Mouse (Mus musculus) heart, embryonic 15.5 days (tissue): ENCODE data around the gene Smyd3. TPM values are rescaled to one million over a fixed set of nuclear protein-coding genes. Genes with fewer than 3 reads are reported as not detected.
A peak's percentile ranks its signal among the peaks of the same experiment; 100 is the strongest.

Experiments
- ATAC-seq: fragments of 200-750 bp; cut with Nextera tagmentation; replicated peaks from 2 replicates; pipeline ENCODE4 v1.8.0; 2017; ENCODE audit warnings: low read depth, moderate TSS enrichment; ENCODE audit not compliant: insufficient number of reproducible peaks, insufficient read depth, low FRiP score
- H3K27ac ChIP-seq: fragments of 300-500 bp; sonication (generic); 2 replicates; pipeline ENCODE4 v1.5.1; 2015; ENCODE audit warnings: mild to moderate bottlenecking, inconsistent platforms
- H3K27me3 ChIP-seq: fragments of 300-500 bp; sonication (generic); 2 replicates; pipeline ENCODE4 v1.6.1; 2015; ENCODE audit warnings: inconsistent platforms
- H3K36me3 ChIP-seq: fragments of 300-500 bp; sonication (generic); 2 replicates; pipeline ENCODE4 v1.6.1; 2015; ENCODE audit warnings: mild to moderate bottlenecking, inconsistent platforms
- H3K4me1 ChIP-seq: fragments of 300-500 bp; sonication (generic); replicated peaks from 2 replicates; pipeline ENCODE4 v1.6.1; 2015; ENCODE audit warnings: inconsistent platforms
- H3K4me2 ChIP-seq: fragments of 300-500 bp; sonication (generic); 2 replicates; pipeline ENCODE4 v1.6.1; 2015; ENCODE audit warnings: inconsistent platforms, mild to moderate bottlenecking, moderate library complexity
- H3K4me3 ChIP-seq: fragments of 300-500 bp; sonication (generic); 2 replicates; pipeline ENCODE4 v1.5.1; 2015; ENCODE audit warnings: mild to moderate bottlenecking, inconsistent platforms
- H3K9ac ChIP-seq: fragments of 300-500 bp; sonication (generic); 2 replicates; pipeline ENCODE4 v1.6.1; 2015; ENCODE audit warnings: mild to moderate bottlenecking, inconsistent platforms
- H3K9me3 ChIP-seq: fragments of 300-500 bp; sonication (generic); replicated peaks from 2 replicates; pipeline ENCODE4 v1.6.1; 2016; ENCODE audit warnings: inconsistent platforms
- WGBS: fragments of 180-500 bp; shearing (Covaris S2); methylation state at CpG from one replicate; pipeline ENCODE4 v1.1.7; 2015; ENCODE audit warnings: mixed read lengths; 5-methylcytosine and 5-hydroxymethylcytosine counted together
- polyA plus RNA-seq: library from polyadenylated mRNA; unstranded; fragments of >200 nt; fragmentation: Nextera tagmentation; extraction: Ambion mirVana; gene quantifications from 2 replicates; pipeline ENCODE4 v1.2.1, GENCODE M21; 2015

Gene Smyd3
- polyA plus RNA-seq, 1 experiment from 2014 or later: 9.1 TPM

DNA sequence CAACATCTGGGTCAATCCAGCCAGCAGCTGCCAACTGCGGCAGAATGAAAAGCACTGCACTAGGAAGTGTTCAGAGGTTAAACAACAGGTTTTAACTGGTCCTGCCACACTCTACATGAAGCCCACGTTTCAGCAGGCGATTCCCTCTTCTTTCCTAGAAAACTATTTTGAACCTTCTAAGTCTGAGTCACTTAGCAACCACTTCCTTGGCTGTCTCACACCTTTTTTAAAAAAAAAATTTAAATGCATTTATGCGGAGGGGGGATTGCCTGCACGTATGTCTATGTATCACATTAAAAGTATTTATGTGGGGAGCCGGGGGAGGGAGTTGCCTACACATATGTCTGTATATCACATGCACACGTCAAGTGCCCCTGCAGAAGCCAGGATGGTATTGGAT is 5.9 kb downstream of the Smyd3 start:
- Histone ChIP-seq H3K9me3 (no peaks in the 10 kb centered on the region), H3K27ac (no peak overlapping the region), H3K4me3 (no peak overlapping the region), H3K36me3 (no peaks in the 10 kb centered on the region), H3K9ac (no peak overlapping the region), H3K4me2 (no peak overlapping the region), H3K4me1 (peaks cover 6% of the 10 kb centered on the region), H3K27me3 (no peaks in the 10 kb centered on the region)
- 78% methylated on average over 7 of the region's 7 CpGs for WGBS
- no peak for ATAC-seq

DNA sequence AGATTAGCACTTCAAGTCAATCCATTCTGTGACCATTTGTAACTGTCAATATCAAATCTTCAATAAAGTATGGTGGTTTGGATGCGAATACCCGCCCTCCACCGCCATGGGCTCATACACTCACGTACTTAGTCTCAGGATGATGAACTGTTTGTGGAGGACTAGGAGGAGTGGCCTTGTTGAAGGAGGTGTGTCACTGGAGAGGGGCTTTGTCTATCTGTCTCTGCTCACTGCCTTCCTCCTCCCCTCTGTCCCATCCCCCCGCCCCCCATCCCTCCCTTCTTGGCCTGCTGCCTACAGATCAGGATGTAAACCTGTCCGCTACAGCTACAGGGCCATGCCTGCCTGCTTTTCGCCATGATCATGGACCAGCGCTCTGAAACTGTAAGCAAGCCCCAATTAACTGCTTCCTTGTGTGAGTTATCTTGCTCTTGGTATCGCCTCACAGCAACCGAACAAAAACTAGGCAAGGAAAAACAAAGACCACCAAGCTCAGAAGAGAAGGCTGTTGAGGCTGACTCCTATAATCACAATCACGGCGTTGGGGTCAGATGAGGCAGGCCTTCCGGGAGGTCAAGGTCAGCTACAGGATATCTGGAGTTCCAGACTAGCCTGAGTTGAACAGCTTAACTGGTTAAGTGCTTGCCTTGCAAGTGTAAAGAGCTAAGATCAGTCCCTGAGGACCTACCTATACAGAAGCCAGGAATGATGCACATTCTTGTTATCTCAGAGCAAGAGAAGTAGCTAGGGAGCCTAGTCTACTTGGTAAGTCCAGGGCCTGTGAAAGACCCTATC is 7.1 kb downstream of the Smyd3 start:
- no peaks in the 10 kb centered on the region for H3K36me3 ChIP-seq
- ATAC-seq: no peak
- WGBS: 82% methylated on average over 13 of the region's 13 CpGs
- no peak overlapping the region for H3K4me2 ChIP-seq
- H3K9me3 ChIP-seq: no peaks in the 10 kb centered on the region
- H3K27ac ChIP-seq: no peak overlapping the region
- no peak overlapping the region for H3K4me3 ChIP-seq
- H3K4me1 ChIP-seq: no peaks in the 10 kb centered on the region
- H3K9ac ChIP-seq: no peak overlapping the region
- H3K27me3 ChIP-seq: no peaks in the 10 kb centered on the region

DNA sequence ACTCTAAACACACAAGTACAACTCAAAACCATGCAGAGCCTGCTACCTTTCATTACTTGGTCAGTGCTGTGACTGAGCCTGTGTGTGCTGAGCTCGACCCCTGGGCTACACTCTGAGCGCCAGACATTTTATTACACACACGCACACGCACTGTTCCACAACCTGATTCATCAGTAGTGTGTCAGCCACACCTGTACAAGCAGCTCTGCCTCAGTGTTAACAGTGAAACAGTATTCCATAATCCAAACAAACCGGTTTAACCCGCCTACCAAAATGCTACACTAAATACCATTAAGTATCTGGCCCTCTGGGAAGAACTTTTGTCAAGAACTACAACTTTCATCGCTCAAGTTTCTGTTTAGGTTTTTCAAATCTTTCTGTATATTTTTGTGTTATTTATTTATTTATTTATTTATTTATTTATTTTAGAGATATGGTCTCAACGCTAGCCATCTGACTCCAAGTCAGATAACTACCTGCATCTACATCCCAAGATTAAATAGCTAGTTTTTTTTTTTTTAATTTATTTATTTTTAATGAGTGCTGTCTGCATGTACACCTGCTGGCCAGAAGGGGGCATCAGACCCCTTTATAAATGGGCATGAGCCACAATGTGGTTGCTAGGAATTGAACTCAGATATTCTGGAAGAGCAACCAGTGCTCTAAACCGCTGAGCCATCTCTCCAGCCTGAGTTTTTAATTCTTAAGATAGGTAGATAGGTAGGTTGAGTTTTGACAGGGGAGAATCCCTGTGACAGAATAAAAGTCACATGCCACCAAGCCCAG is 11.1 kb downstream of the Smyd3 start:
- Histone ChIP-seq H3K4me3 (no peak overlapping the region), H3K27me3 (no peaks in the 10 kb centered on the region), H3K4me1 (no peaks in the 10 kb centered on the region), H3K36me3 (no peaks in the 10 kb centered on the region), H3K9ac (no peak overlapping the region), H3K4me2 (no peak overlapping the region), H3K27ac (no peak overlapping the region), H3K9me3 (no peaks in the 10 kb centered on the region)
- WGBS: 61% methylated on average over 9 of the region's 9 CpGs
- ATAC-seq: no peak

DNA sequence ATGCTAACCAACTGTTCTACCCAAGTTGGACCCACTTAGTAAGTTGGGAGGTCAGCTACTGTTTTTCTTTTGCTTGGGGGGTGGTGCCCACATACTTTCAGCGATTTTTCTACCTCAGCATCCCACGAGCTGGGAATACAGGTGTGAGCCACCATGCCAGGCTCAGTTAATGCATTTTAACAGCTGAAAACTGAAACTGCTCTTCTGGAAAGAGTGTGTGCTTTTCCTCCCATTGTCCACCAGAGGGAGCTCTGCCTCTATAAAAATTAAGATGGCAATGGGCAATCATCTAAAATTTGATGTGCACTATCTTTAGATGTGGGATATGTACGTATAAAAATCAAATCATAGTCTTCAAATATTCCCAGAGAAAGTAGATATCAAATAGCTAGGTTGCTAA is 15.3 kb downstream of the Smyd3 start:
- Histone ChIP-seq H3K27ac (no peak overlapping the region), H3K36me3 (no peaks in the 10 kb centered on the region), H3K4me1 (no peaks in the 10 kb centered on the region), H3K4me2 (no peak overlapping the region), H3K9ac (no peak overlapping the region), H3K4me3 (no peak overlapping the region), H3K27me3 (no peaks in the 10 kb centered on the region), H3K9me3 (no peaks in the 10 kb centered on the region)
- 13% methylated on average over 3 of the region's 3 CpGs for WGBS
- no peak for ATAC-seq

DNA sequence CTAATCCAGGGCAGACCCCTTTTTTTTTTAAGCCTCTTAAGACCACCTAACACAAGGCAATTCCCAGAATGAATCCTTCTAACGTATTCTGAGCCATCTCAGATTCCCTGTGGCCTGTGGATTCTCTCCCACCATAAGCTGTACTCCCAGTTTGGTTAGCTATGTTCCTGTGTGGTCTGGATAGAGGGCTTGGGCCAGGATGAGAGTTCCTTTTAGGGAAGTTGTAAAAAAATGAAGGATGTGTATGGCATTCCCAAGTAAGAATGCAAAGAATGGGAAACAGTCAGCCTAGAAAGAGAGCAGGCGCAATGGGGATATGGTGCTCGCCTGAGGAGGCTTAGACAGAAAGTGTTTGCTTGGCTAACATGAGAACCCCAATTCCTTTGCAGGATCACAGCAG is 18.6 kb downstream of the Smyd3 start:
- no peaks in the 10 kb centered on the region for H3K4me1 ChIP-seq
- H3K4me3 ChIP-seq: no peak overlapping the region
- no peak overlapping the region for H3K9ac ChIP-seq
- no peak for ATAC-seq
- WGBS: 60% methylated on average over 3 of the region's 3 CpGs
- H3K27ac ChIP-seq: no peak overlapping the region
- no peaks in the 10 kb centered on the region for H3K36me3 ChIP-seq
- no peak overlapping the region for H3K4me2 ChIP-seq
- H3K27me3 ChIP-seq: no peaks in the 10 kb centered on the region
- H3K9me3 ChIP-seq: no peaks in the 10 kb centered on the region

DNA sequence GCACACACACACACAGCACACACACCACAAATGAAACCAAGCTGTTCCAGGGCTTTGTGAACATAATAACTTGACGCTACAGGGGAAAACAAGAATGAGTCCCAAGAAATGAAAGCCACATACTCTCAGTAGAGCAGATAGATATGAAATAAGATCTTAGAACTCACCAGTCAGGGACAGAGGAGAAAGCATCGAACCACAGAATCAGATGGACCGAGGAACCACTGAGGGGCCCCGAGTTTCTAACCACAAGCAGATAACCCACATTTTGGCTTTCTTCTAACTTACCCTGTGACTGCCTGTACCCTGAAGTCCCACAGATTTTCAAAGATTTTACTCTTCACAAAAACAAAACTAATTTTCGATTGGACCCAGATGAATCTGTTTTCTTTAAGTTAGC is 24.9 kb downstream of the Smyd3 start:
- no peaks in the 10 kb centered on the region for H3K36me3 ChIP-seq
- H3K27me3 ChIP-seq: no peaks in the 10 kb centered on the region
- no peak for ATAC-seq
- H3K9me3 ChIP-seq: no peaks in the 10 kb centered on the region
- H3K4me2 ChIP-seq: no peak overlapping the region
- no peak overlapping the region for H3K27ac ChIP-seq
- peaks cover 8% of the 10 kb centered on the region for H3K4me1 ChIP-seq
- no peak overlapping the region for H3K4me3 ChIP-seq
- 77% methylated on average over 5 of the region's 5 CpGs for WGBS
- no peak overlapping the region for H3K9ac ChIP-seq

DNA sequence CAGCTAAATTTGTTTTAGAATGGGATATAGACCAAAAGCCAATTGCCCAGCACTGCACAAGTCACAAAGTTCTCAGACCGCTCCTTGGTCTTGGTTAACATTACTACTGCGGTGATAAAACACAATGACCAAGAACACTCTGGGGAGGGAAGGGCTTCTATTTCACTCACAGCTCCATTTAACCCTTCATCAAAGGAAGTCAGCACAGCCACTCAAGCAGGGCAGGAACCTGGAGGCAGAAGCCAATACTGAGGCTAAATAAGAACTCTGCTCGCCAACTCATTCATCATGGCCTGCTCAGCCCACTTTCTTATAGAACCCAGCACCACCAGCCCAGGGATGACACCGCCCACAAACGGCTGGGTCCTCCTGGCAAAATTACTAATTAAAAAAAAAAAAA is 29.3 kb downstream of the Smyd3 start:
- Histone ChIP-seq H3K4me1 (peaks cover 21% of the 10 kb centered on the region), H3K36me3 (no peaks in the 10 kb centered on the region), H3K4me3 (no peak overlapping the region), H3K27me3 (no peaks in the 10 kb centered on the region), H3K4me2 (no peak overlapping the region; the same call in 1 of the 2 replicates), H3K27ac (peak overlapping the region; percentile 41; the same call in 1 of the 2 replicates), H3K9me3 (no peaks in the 10 kb centered on the region), H3K9ac (no peak overlapping the region)
- ATAC-seq: no peak
- WGBS: 89% methylated on average over 5 of the region's 5 CpGs

DNA sequence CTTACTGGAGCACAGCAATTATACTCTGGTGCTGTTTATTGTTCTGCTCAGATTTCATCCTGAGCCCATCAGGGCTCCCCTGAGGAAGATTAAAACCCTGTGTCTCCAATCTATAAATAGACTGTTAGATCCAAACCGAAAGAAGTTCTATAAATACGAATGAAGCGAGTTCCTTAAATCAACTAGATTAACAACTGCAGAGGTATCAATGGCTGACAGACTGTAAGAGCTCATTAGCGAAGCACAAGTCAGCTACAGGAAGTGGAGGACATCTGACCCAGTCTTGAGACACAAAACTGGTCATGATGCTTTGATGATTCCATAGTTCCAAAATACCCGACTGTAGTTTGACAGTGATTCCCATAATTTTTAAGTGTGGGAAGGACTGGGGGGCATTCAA is 29.9 kb downstream of the Smyd3 start:
- Histone ChIP-seq H3K9me3 (no peaks in the 10 kb centered on the region), H3K27me3 (no peaks in the 10 kb centered on the region), H3K27ac (peak overlapping the region; percentile 41), H3K36me3 (no peaks in the 10 kb centered on the region), H3K4me1 (peaks cover 21% of the 10 kb centered on the region), H3K4me3 (no peak overlapping the region), H3K4me2 (peak overlapping the region; percentile 40), H3K9ac (no peak overlapping the region)
- WGBS: 27% methylated on average over 5 of the region's 5 CpGs
- no peak for ATAC-seq

DNA sequence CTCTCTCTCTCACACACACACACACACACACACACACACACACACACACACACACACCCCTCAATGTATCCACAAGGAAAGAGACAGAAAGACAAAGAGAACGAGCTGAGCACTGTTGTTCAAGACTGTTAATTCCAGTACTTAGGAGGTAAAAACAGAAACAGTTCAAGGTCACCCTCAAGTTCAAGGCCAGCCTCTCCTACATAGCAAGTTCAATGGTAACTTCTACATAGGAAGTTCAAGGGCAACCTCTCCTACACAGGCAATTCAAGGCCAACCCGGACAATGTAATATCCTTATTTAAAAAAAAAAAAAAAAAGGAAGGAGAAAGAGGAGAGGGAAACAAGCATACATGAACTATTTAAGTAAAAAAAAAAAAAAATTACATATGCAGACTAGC is 30.6 kb downstream of the Smyd3 start:
- H3K9me3 ChIP-seq: no peaks in the 10 kb centered on the region
- no peak overlapping the region for H3K4me3 ChIP-seq
- 86% methylated on average over 2 of the region's 2 CpGs for WGBS
- no peak overlapping the region for H3K4me2 ChIP-seq
- no peak overlapping the region for H3K9ac ChIP-seq
- ATAC-seq: no peak
- peak overlapping the region; percentile 48; the same call in 1 of the 2 replicates for H3K27ac ChIP-seq
- no peaks in the 10 kb centered on the region for H3K36me3 ChIP-seq
- H3K27me3 ChIP-seq: no peaks in the 10 kb centered on the region
- H3K4me1 ChIP-seq: peaks cover 21% of the 10 kb centered on the region

DNA sequence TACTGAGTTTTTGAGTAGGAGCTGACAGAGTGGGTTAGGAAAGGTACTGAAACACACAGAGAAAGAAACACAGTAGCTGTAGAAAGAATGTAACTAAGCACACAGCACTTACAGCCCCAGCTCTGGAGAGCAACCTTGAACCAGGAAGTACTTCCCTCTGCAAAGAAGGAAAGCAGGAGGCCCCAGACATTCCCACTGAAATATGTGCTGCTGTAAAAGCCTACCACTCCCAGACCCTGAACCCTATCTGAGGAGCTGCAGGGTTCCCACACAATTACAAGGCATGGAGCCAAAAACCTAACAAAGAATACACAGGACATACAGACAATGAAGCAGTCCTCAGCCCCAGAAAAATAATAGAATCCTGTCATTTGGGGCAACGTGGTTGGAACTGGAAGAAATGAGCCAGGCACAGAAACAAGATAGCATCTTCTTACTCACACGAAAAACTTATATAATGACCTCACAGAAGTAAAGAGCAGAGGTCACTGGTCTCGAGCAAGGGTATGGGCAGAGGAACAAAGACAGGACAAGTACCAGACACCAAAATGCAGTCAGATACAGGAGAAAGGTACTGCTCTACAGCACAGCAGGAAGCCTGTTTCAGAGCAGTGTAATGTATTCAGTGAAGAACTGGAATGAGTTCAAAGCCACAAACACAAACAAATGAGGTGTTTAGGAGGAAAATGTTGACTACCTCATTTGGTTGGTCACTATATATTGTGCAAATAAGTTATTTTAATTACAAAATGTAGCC is 31.9 kb downstream of the Smyd3 start:
- 27% methylated on average over 3 of the region's 3 CpGs for WGBS
- H3K27ac ChIP-seq: peak overlapping the region; percentile 48
- no peaks in the 10 kb centered on the region for H3K27me3 ChIP-seq
- ATAC-seq: peak; percentile 45; the same call in 1 of the 2 replicates
- no peak overlapping the region for H3K4me2 ChIP-seq
- H3K9ac ChIP-seq: no peak overlapping the region
- peaks cover 21% of the 10 kb centered on the region for H3K4me1 ChIP-seq
- H3K36me3 ChIP-seq: no peaks in the 10 kb centered on the region
- H3K9me3 ChIP-seq: no peaks in the 10 kb centered on the region
- H3K4me3 ChIP-seq: no peak overlapping the region

DNA sequence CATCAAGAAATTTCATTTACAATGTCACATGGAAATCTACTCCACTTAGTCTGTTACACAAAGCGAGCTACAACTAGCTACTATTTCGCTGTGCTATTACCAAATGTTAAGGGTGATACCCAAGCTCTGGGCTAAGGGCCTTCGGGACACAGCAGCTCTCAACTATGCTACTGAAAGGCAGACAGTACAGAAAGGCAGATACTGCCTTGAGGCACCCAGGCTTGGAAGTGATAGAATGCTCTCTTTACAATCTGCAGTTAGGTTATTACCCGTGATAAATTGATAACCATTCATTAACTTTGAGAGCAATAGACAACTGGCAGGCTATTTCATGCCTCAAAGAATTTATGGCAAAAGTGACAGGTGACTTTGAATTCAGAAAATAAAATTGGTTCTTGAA is 37.0 kb downstream of the Smyd3 start:
- ATAC-seq: no peak
- H3K4me2 ChIP-seq: no peak overlapping the region
- no peaks in the 10 kb centered on the region for H3K27me3 ChIP-seq
- H3K4me3 ChIP-seq: no peak overlapping the region
- H3K27ac ChIP-seq: no peak overlapping the region
- 75% methylated on average over 4 of the region's 4 CpGs for WGBS
- no peaks in the 10 kb centered on the region for H3K36me3 ChIP-seq
- H3K4me1 ChIP-seq: 0 out of 2 replicates have a peak, but pooled peaks cover 5% of the 10 kb centered on the region
- no peaks in the 10 kb centered on the region for H3K9me3 ChIP-seq
- no peak overlapping the region for H3K9ac ChIP-seq
